Mouse (Mus musculus) liver, adult 2 months (tissue): ENCODE measurements around the gene Tmc8. TPM values are rescaled to one million over a fixed set of nuclear protein-coding genes. Genes with fewer than 3 reads are reported as not detected.

Experiments used
- DNase-seq: peaks from one replicate; pipeline ENCODE4 v3.0.0-alpha.2; 2011; ENCODE audit warnings: low read depth, low spot score; ENCODE audit errors: extremely low read depth
- H3K27ac ChIP-seq: fragments of 200-500 bp; replicated peaks from 2 replicates; pipeline ENCODE4 v1.5.1; 2012; ENCODE audit warnings: low read depth, mild to moderate bottlenecking, control low read depth, inconsistent platforms, low read length; ENCODE audit not compliant: insufficient read depth
- H3K27me3 ChIP-seq: fragments of 200-500 bp; 2 replicates; pipeline ENCODE4 v1.6.1; 2012; ENCODE audit warnings: mild to moderate bottlenecking, moderate library complexity, low read length, inconsistent platforms; ENCODE audit not compliant: control insufficient read depth, insufficient read depth
- H3K36me3 ChIP-seq: fragments of 200-500 bp; 2 replicates; pipeline ENCODE4 v1.6.1; 2012; ENCODE audit warnings: low read length, inconsistent platforms; ENCODE audit not compliant: control insufficient read depth, insufficient read depth
- H3K4me1 ChIP-seq: fragments of 200-500 bp; 2 replicates; pipeline ENCODE4 v1.6.1; 2011; ENCODE audit warnings: low read length; ENCODE audit not compliant: control insufficient read depth, insufficient read depth
- H3K4me3 ChIP-seq: fragments of 200-500 bp; 2 replicates; pipeline ENCODE4 v1.5.1; 2011; ENCODE audit warnings: low read depth, mild to moderate bottlenecking, control low read depth, low read length, moderate library complexity; ENCODE audit not compliant: insufficient read depth
- H3K79me2 ChIP-seq: fragments of 200-500 bp; 2 replicates; pipeline ENCODE4 v1.6.1; 2012; ENCODE audit warnings: inconsistent platforms, mild to moderate bottlenecking, low read length, moderate library complexity; ENCODE audit not compliant: control insufficient read depth, insufficient read depth
- H3K9ac ChIP-seq: fragments of 200-500 bp; 2 replicates; pipeline ENCODE4 v1.6.1; 2012; ENCODE audit warnings: low read depth, mild to moderate bottlenecking, control low read depth, inconsistent platforms, low read length
- CTCF ChIP-seq: fragments of 200-500 bp; IDR thresholded peaks from 2 replicates; pipeline ENCODE4 v1.5.1; 2011; ENCODE audit warnings: low read depth, low read length, control low read depth
- POLR2A ChIP-seq: fragments of 200-500 bp; IDR thresholded peaks from 2 replicates; pipeline ENCODE4 v1.6.1; 2011; ENCODE audit warnings: low read length, control low read depth; ENCODE audit not compliant: insufficient read depth; ENCODE audit errors: extremely low read depth
- WGBS: fragments of 180-500 bp; shearing (Covaris S2); methylation state at CpG from one replicate; pipeline ENCODE4 v1.1.7; 2018; 5-methylcytosine and 5-hydroxymethylcytosine counted together
- polyA plus RNA-seq: library from polyadenylated mRNA; depleted of rRNA; stranded (reverse); fragments of >200 nt; gene quantifications from 2 replicates; pipeline ENCODE4 v1.2.3, GENCODE M21; 2012
- total RNA-seq: library from RNA; depleted of rRNA; stranded (reverse); fragments of >200 nt; gene quantifications from 2 replicates; pipeline ENCODE4 v1.2.3, GENCODE M21; 2014

Tmc8 gene
- total and polyA plus RNA-seq, 2 experiments, result 0.55 to 3.1 TPM

DNA sequence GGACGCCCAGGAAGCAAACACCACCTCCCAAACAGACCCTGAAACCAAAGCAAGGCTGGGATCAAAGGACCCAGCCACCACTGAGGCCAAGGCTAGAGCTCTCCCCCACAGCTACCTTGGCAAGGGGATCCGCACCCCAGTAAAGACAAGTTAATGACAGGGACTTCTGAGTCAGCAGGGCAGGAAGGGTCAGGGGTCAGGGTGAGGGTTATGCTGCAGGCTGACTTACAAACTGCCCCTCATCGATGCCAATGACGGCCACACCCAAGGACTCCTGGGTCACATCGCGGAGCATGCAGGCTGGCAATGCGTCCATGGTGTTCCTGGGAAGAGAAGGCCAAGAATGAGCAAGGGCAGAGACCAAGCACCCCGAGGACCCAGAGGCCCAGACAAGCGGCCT, 40.0 kb downstream of the Tmc8 start:
- no peak overlapping the region for H3K27ac ChIP-seq
- peaks cover 25% of the 10 kb centered on the region for H3K4me1 ChIP-seq
- TF ChIP-seq CTCF, result no peak
- no peak for TF ChIP-seq POLR2A
- no peak overlapping the region for H3K9ac ChIP-seq
- H3K79me2 ChIP-seq, result no peaks in the 10 kb centered on the region
- 29% methylated on average over 9 of the region's 9 CpGs for WGBS
- H3K27me3 ChIP-seq, result no peaks in the 10 kb centered on the region
- DNase-seq, result peak; percentile 60
- no peak overlapping the region for H3K4me3 ChIP-seq
- H3K36me3 ChIP-seq, result peaks cover 3% of the 10 kb centered on the region; the same call in 1 of the 2 replicates

DNA sequence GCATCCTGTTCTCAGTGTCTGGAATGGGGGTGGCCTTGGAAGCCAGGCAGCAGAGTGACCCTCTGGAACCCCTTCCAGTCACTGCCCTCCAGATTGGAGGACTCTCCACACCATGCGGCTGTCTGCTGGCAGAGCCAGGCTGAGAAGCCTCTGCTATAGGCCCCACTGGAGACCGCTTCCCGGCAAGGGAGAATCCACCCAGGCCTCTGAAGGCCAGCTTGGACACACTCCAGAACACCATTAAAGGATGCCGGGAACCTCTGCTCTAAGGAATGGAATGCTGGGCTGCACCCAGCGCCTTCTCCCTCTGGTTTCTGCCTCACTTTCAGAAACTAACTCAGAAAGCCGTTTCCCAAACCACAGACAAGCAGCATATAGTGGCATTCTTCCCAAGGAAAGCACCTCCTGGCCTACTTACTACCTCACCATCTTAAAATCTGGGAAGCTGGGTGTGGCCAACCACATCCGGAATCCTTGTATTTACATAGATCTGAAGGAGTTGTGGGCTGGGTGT, 40.9 kb downstream of the Tmc8 start:
- TF ChIP-seq POLR2A (no peak), CTCF (no peak)
- Histone ChIP-seq H3K27ac (no peak overlapping the region), H3K4me3 (no peak overlapping the region), H3K9ac (no peak overlapping the region), H3K4me1 (peaks cover 30% of the 10 kb centered on the region), H3K27me3 (no peaks in the 10 kb centered on the region), H3K36me3 (no peaks in the 10 kb centered on the region; the same call in 1 of the 2 replicates), H3K79me2 (no peaks in the 10 kb centered on the region)
- 78% methylated on average over 7 of the region's 7 CpGs for WGBS
- DNase-seq, result no peak

DNA sequence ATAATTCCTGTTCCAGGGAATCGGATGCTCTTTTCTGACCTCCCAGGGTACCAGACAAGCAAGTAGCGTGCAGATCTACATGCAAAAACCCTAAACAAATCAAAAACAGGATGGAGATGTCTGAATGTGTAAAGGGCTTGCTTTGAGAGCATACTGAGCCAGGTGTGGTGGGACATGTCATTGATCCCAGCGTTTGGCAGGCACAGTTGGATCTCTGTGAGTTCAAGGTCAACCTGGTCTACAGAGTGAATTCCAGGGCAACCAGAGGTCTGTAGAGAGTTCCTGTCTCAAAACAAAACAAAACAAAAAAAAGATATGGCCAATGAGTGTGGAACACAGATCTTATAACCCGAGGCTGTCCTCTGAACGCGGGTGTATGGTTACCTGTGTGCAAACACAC, 41.5 kb downstream of the Tmc8 start:
- 26% methylated on average over 6 of the region's 6 CpGs for WGBS
- TF ChIP-seq POLR2A, result no peak
- no peak for TF ChIP-seq CTCF
- Histone ChIP-seq H3K27me3 (no peaks in the 10 kb centered on the region), H3K79me2 (no peaks in the 10 kb centered on the region), H3K27ac (peak overlapping the region; percentile 38; the same call in 1 of the 2 replicates), H3K4me3 (no peak overlapping the region), H3K9ac (no peak overlapping the region), H3K36me3 (no peaks in the 10 kb centered on the region), H3K4me1 (peaks cover 36% of the 10 kb centered on the region)
- DNase-seq, result peak; percentile 84

DNA sequence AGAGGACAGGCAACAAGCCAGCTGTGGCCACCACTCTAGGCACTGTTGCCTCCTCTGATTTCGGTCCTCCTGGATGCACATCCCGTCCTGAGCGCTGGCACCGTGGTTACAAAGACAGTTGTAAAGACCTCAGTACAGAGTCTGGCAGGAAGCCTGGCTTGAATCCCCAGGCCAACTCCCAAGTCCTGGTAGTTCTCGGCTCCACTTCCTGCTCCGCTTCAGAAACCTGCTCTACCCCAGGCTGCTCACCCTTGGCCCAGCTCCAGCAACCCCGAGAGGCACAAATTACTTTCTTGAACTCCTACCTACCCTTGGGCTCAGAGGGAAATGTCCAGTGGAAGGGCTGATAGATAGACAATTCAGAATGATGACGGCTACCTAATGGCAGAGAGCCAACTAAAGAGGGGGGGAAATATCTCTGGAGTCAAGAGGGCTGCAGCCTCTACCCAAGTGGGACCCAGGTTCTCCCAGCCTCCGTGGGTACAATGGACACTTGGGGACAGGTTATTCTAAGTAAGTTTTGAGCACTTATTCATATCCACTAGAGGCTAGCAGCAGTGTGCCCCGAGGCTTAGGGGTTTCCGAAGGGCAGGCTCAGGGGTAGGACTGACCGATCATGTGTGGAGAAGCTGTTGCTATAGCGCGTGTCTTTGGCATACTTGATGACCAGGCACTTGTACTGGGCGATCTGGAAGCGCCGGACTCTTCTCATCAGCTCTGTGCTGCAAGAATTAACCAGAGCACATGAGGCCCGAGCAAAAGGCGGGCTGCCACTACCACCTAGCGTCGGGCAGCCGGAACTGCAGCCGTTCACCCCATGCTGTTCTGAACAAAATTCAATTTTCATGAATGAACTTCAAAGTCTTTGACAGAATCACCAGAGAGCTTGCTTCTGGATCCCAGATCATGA, 42.4 kb downstream of the Tmc8 start:
- peak overlapping the region; percentile 38 for H3K27ac ChIP-seq
- peak overlapping the region; percentile 12; the same call in 1 of the 2 replicates for H3K4me3 ChIP-seq
- DNase-seq, result peak; percentile 70
- no peaks in the 10 kb centered on the region for H3K36me3 ChIP-seq
- TF ChIP-seq CTCF (peak; percentile 97), POLR2A (no peak)
- H3K9ac ChIP-seq, result peak overlapping the region; percentile 17
- H3K27me3 ChIP-seq, result no peaks in the 10 kb centered on the region
- 1% methylated on average over 23 of the region's 23 CpGs for WGBS
- H3K79me2 ChIP-seq, result no peaks in the 10 kb centered on the region
- peaks cover 39% of the 10 kb centered on the region for H3K4me1 ChIP-seq

DNA sequence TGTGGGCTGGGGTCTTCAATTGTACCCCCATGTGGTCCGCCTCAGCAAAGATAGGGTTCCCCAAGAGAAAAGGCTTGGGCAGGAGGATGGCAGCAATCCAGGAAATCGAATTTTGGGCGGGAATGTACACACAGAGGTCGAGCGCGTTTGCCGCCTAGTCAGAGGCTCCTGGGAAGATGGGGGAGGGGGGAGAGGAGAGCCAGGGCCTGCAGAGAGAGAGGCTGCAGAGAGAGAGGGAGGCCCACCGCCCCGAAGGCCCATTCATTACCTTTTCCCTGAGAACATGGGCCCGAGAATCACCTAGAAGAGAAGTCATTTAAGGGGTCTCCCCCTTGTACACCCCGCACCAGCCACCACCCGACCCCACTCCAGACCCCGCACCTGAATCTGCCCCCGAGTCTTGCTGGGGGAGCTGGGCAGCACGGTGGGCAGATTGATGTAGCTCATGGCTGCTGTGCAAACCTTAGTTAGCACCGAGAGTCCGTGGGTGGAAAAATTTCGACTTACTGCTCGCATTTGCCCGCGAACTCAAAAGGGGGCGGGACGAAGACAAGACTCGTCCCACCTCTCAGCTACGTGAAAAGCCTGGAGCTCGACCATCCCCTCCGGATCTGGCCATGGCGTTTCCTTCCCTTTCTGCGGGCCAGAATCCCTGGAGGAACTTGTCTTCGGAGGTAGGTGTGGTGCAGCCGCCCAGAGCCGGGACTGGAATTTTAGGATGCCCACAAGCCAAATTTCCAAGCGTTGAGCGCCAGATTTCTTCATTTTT, 43.6 kb downstream of the Tmc8 start, which contains the start of the genes Afmid and Tk1:
Afmid (plus strand) TSS at position 592 of the 769 bp plus-strand sequence.
Tk1 (minus strand) TSS at position 760 of the 769 bp plus-strand sequence.
- H3K79me2 ChIP-seq, result no peaks in the 10 kb centered on the region
- TF ChIP-seq CTCF (no peak), POLR2A (peak; percentile 85)
- H3K4me1 ChIP-seq, result peaks cover 42% of the 10 kb centered on the region
- no peaks in the 10 kb centered on the region for H3K36me3 ChIP-seq
- peak within 1 kb of the TSS; percentile 97 for H3K27ac ChIP-seq
- DNase-seq, result peak; percentile 81
- WGBS, result 1% methylated on average over 34 of the region's 34 CpGs
- H3K27me3 ChIP-seq, result no peaks in the 10 kb centered on the region
- H3K9ac ChIP-seq, result peak within 1 kb of the TSS; percentile 83
- H3K4me3 ChIP-seq, result peak within 1 kb of the TSS; percentile 78
